Mouse (Mus musculus) MEL (cell line): Measurements from ENCODE around the gene BC025920. TPM values are rescaled to one million over a fixed set of nuclear protein-coding genes. Genes with fewer than 3 reads are reported as not detected.

Experiments used
- DNase-seq: peaks from one replicate; pipeline ENCODE4 v3.0.0; 2011; ENCODE audit warnings: low read depth, low spot score
- H3K27ac ChIP-seq: 2 replicates; pipeline ENCODE4 v1.5.1; 2012; ENCODE audit warnings: low read depth, mild to moderate bottlenecking, control low read depth, low read length, moderate library complexity; ENCODE audit not compliant: control insufficient read depth
- H3K27me3 ChIP-seq, 2 experiments: fragments of 150-350 bp in 1 of 2; sonication (generic) in 1 of 2; 2 replicates each; pipeline ENCODE4 v1.6.1; 2012; ENCODE audit warnings: low read length in 2 of 2, mild to moderate bottlenecking in 2 of 2, improper control_type of control experiment in 1 of 2, moderate library complexity in 1 of 2; ENCODE audit not compliant: insufficient read depth in 2 of 2, control insufficient read depth in 1 of 2
- H3K36me3 ChIP-seq, 2 experiments: 2 replicates each; pipeline ENCODE4 v1.6.1; 2012 to 2014; ENCODE audit warnings: low read length in 2 of 2, improper control_type of control experiment in 1 of 2, inconsistent platforms in 1 of 2, mild to moderate bottlenecking in 1 of 2; ENCODE audit not compliant: insufficient read depth in 2 of 2, control insufficient read depth in 1 of 2
- H3K4me1 ChIP-seq, 2 experiments: fragments of 150-350 bp in 1 of 2; sonication (generic) in 1 of 2; 2 replicates each; pipeline ENCODE4 v1.6.1; 2012; ENCODE audit warnings: low read length in 2 of 2, improper control_type of control experiment in 1 of 2, mild to moderate bottlenecking in 1 of 2; ENCODE audit not compliant: insufficient read depth in 2 of 2, control insufficient read depth in 1 of 2
- H3K4me3 ChIP-seq, 2 experiments: fragments of 150-350 bp in 1 of 2; sonication (generic) in 1 of 2; 2 replicates each; pipeline ENCODE4 v1.5.1; 2012; ENCODE audit warnings: low read depth in 2 of 2, low read length in 2 of 2, mild to moderate bottlenecking in 2 of 2, moderate library complexity in 2 of 2, control low read depth in 1 of 2, improper control_type of control experiment in 1 of 2; ENCODE audit not compliant: control insufficient read depth in 1 of 2, insufficient read depth in 1 of 2
- H3K79me2 ChIP-seq: 2 replicates; pipeline ENCODE4 v1.6.1; 2012; ENCODE audit warnings: mild to moderate bottlenecking, low read length, moderate library complexity; ENCODE audit not compliant: control insufficient read depth, poor library complexity, insufficient read depth
- H3K9ac ChIP-seq: 2 replicates; pipeline ENCODE4 v1.6.1; 2012; ENCODE audit warnings: low read depth, mild to moderate bottlenecking, control low read depth, low read length, moderate library complexity; ENCODE audit not compliant: control insufficient read depth, poor library complexity, severe bottlenecking
- H3K9me3 ChIP-seq: fragments of 150-350 bp; sonication (generic); replicated peaks from 2 replicates; pipeline ENCODE4 v1.6.1; 2012; ENCODE audit warnings: mild to moderate bottlenecking, low read length, improper control_type of control experiment, moderate library complexity; ENCODE audit not compliant: insufficient read depth
- CTCF ChIP-seq, 3 experiments: IDR thresholded peaks in 2 of 3; conservative IDR thresholded peaks in 1 of 3; 2 replicates each; pipeline ENCODE4 v1.5.1; 2011 to 2012; ENCODE audit warnings: low read length in 3 of 3, low read depth in 2 of 3, mild to moderate bottlenecking in 2 of 3, improper control_type of control experiment in 1 of 3, inconsistent platforms in 1 of 3, mixed read lengths in 1 of 3, moderate library complexity in 1 of 3; ENCODE audit not compliant: control insufficient read depth in 1 of 3, insufficient read depth in 1 of 3, poor library complexity in 1 of 3, severe bottlenecking in 1 of 3
- E2F4 ChIP-seq: IDR thresholded peaks from 2 replicates; pipeline ENCODE4 v1.6.1; 2011; ENCODE audit warnings: low read depth, low read length, improper control_type of control experiment, borderline replicate concordance
- ELF1 ChIP-seq: IDR thresholded peaks from 2 replicates; pipeline ENCODE4 v1.6.1; 2014; ENCODE audit warnings: low read depth, mild to moderate bottlenecking, inconsistent platforms, low read length, improper control_type of control experiment, moderate library complexity
- GABPA ChIP-seq: IDR thresholded peaks from 2 replicates; pipeline ENCODE4 v1.6.1; 2012; ENCODE audit warnings: low read depth, mild to moderate bottlenecking, inconsistent platforms, low read length, improper control_type of control experiment, moderate library complexity
- GATA1 ChIP-seq: IDR thresholded peaks from 2 replicates; pipeline ENCODE4 v1.6.1; 2011; ENCODE audit warnings: low read depth, low read length, improper control_type of control experiment
- HCFC1 ChIP-seq: IDR thresholded peaks from 2 replicates; pipeline ENCODE4 v1.6.1; 2012; ENCODE audit warnings: low read depth, mild to moderate bottlenecking, inconsistent platforms, low read length, improper control_type of control experiment, moderate library complexity
- JUND ChIP-seq: IDR thresholded peaks from 2 replicates; pipeline ENCODE4 v1.6.1; 2011; ENCODE audit warnings: low read depth, mild to moderate bottlenecking, improper control_type of control experiment, low read length
- KAT2A ChIP-seq: conservative IDR thresholded peaks from 2 replicates; pipeline ENCODE4 v1.6.1; 2012; ENCODE audit warnings: low read depth, low read length, improper control_type of control experiment, inconsistent platforms
- MAFK ChIP-seq: IDR thresholded peaks from 2 replicates; pipeline ENCODE4 v1.6.1; 2011; ENCODE audit warnings: low read depth, mild to moderate bottlenecking, low read length, improper control_type of control experiment, borderline replicate concordance
- MXI1 ChIP-seq: IDR thresholded peaks from 2 replicates; pipeline ENCODE4 v1.6.1; 2011; ENCODE audit warnings: mild to moderate bottlenecking, low read depth, low read length, improper control_type of control experiment
- POLR2A ChIP-seq, 2 experiments: IDR thresholded peaks; 2 replicates each; pipeline ENCODE4 v1.6.1; 2011 to 2012; ENCODE audit warnings: low read length in 2 of 2, mild to moderate bottlenecking in 2 of 2, control low read depth in 1 of 2, improper control_type of control experiment in 1 of 2, low read depth in 1 of 2, moderate library complexity in 1 of 2; ENCODE audit not compliant: control insufficient read depth in 1 of 2, insufficient read depth in 1 of 2, poor library complexity in 1 of 2
- POLR2AphosphoS2 ChIP-seq: IDR thresholded peaks from 2 replicates; pipeline ENCODE4 v1.6.1; 2011; ENCODE audit warnings: low read length, improper control_type of control experiment
- POLR2AphosphoS5 ChIP-seq: IDR thresholded peaks from 2 replicates; pipeline ENCODE4 v1.6.1; 2012; ENCODE audit warnings: low read depth, borderline replicate concordance, mild to moderate bottlenecking, inconsistent platforms, low read length, moderate library complexity, mixed read lengths
- SMC3 ChIP-seq: IDR thresholded peaks from 2 replicates; pipeline ENCODE4 v1.6.1; 2011; ENCODE audit warnings: low read depth, low read length, improper control_type of control experiment
- TBP ChIP-seq: IDR thresholded peaks from 2 replicates; pipeline ENCODE4 v1.8.0; 2011; ENCODE audit warnings: low read depth, low read length, improper control_type of control experiment
- USF2 ChIP-seq, 2 experiments: IDR thresholded peaks; 2 replicates each; pipeline ENCODE4 v1.6.1; 2011 to 2012; ENCODE audit warnings: improper control_type of control experiment in 2 of 2, low read length in 2 of 2, borderline replicate concordance in 1 of 2, inconsistent platforms in 1 of 2, low read depth in 1 of 2, mild to moderate bottlenecking in 1 of 2; ENCODE audit not compliant: insufficient read depth in 1 of 2
- ZC3H11A ChIP-seq: IDR thresholded peaks from 2 replicates; pipeline ENCODE4 v1.6.1; 2012; ENCODE audit warnings: low read depth, mild to moderate bottlenecking, inconsistent platforms, low read length, improper control_type of control experiment
- ZKSCAN1 ChIP-seq: IDR thresholded peaks from 2 replicates; pipeline ENCODE4 v1.6.1; 2012; ENCODE audit warnings: low read depth, mild to moderate bottlenecking, inconsistent platforms, low read length, improper control_type of control experiment, moderate library complexity
- ZMIZ1 ChIP-seq: IDR thresholded peaks from 2 replicates; pipeline ENCODE4 v1.6.1; 2012; ENCODE audit warnings: low read depth, mild to moderate bottlenecking, inconsistent platforms, low read length, improper control_type of control experiment, moderate library complexity
- ZNF384 ChIP-seq: IDR thresholded peaks from 2 replicates; pipeline ENCODE4 v1.6.1; 2012; ENCODE audit warnings: low read depth, mild to moderate bottlenecking, inconsistent platforms, low read length, improper control_type of control experiment
- polyA plus RNA-seq, 2 experiments: library from polyadenylated mRNA; stranded (reverse) in 1 of 2; unstranded in 1 of 2; fragments of >175 nt in 1 of 2; fragments of >200 nt in 1 of 2; gene quantifications; 2 replicates each; pipeline versions ENCODE4 v1.2.1 to v1.2.4; 2012; ENCODE audit warnings: low replicate concordance in 2 of 2, low read depth in 1 of 2; ENCODE audit not compliant: insufficient read length in 2 of 2, insufficient read depth in 1 of 2, missing spikeins in 1 of 2
- total RNA-seq: library from RNA; depleted of rRNA; stranded (reverse); fragments of 300-350 nt; gene quantifications from 2 replicates; pipeline ENCODE4 v1.2.3, GENCODE M21; 2012

The BC025920 gene
- total and polyA plus RNA-seq, 3 experiments = 1.1 to 1.7 TPM; not detected in 1

GRCm38 (mm10) chr10:81620786-81621185, 14.7 kb downstream of the BC025920 start:
- Histone ChIP-seq H3K36me3 (no peaks in the 10 kb centered on the region), H3K9ac (no peak overlapping the region), H3K4me3 (no peak overlapping the region), H3K79me2 (no peaks in the 10 kb centered on the region)
- TF ChIP-seq POLR2AphosphoS5 = no peak
- no peak for TF ChIP-seq MXI1
- TF ChIP-seq CTCF (IDR thresholded peaks at IDR 0.05 in 2 of 3, conservative IDR thresholded peaks at IDR 0.05 in 1 of 3; ENCODE audit: control insufficient read depth in 1 of 3, insufficient read depth in 1 of 3, low read depth in 2 of 3, low read length in 3 of 3, poor library complexity in 1 of 3, severe bottlenecking in 1 of 3) = no peak
- no peak for TF ChIP-seq HCFC1
- no peak for TF ChIP-seq ZC3H11A
- no peak for TF ChIP-seq TBP
- TF ChIP-seq ZMIZ1 = no peak
- TF ChIP-seq E2F4 = no peak
- TF ChIP-seq ZKSCAN1 = no peak
- TF ChIP-seq POLR2A (IDR thresholded peaks at IDR 0.05; ENCODE audit: control insufficient read depth in 1 of 2, insufficient read depth in 1 of 2, low read depth in 1 of 2, low read length in 2 of 2, poor library complexity in 1 of 2) = no peak
- no peak for TF ChIP-seq GABPA
- no peak for TF ChIP-seq JUND
- no peak for TF ChIP-seq GATA1
- no peak for TF ChIP-seq ZNF384
- TF ChIP-seq SMC3 = no peak
- no peak for TF ChIP-seq ELF1
- TF ChIP-seq, all 39 proteins: peak for 0
- Histone ChIP-seq H3K27ac (no peak overlapping the region), H3K9me3 (no peaks in the 10 kb centered on the region), H3K27me3 (no peaks in the 10 kb centered on the region), H3K4me1 (0 out of 4 replicates have a peak, but pooled peaks cover 0 to 3% of the 10 kb centered on the region in 2 experiments)
- no peak for DNase-seq

GRCm38 (mm10) chr10:81623441-81623840, 17.4 kb downstream of the BC025920 start:
- H3K27me3 ChIP-seq = no peaks in the 10 kb centered on the region
- no peak overlapping the region for H3K9ac ChIP-seq
- no peak overlapping the region for H3K4me3 ChIP-seq
- no peaks in the 10 kb centered on the region; a peak in 1 of 4 replicates for H3K36me3 ChIP-seq
- no peak for DNase-seq
- H3K9me3 ChIP-seq = no peaks in the 10 kb centered on the region
- H3K27ac ChIP-seq = no peak overlapping the region
- TF ChIP-seq USF2 (IDR thresholded peaks at IDR 0.05; ENCODE audit: borderline replicate concordance in 1 of 2, insufficient read depth in 1 of 2, low read depth in 1 of 2, low read length in 2 of 2) = no peak
- TF ChIP-seq KAT2A = no peak
- no peak for TF ChIP-seq MAFK
- no peak for TF ChIP-seq MXI1
- no peak for TF ChIP-seq POLR2AphosphoS2
- TF ChIP-seq, all 39 proteins: peak for 0
- H3K4me1 ChIP-seq = peaks cover 2 to 16% of the 10 kb centered on the region in 2 experiments; a peak in 3 of 4 replicates
- H3K79me2 ChIP-seq = peaks cover 4% of the 10 kb centered on the region; the same call in 1 of the 2 replicates
